Mouse (Mus musculus): ENCODE measurements at regions not wholly inside any gene's neighbourhood (a gene's known extent, or its start where the extent isn't known, plus 50 kb on each side); places are given as distances from the start of the nearest gene placed in this dataset.

DNA sequence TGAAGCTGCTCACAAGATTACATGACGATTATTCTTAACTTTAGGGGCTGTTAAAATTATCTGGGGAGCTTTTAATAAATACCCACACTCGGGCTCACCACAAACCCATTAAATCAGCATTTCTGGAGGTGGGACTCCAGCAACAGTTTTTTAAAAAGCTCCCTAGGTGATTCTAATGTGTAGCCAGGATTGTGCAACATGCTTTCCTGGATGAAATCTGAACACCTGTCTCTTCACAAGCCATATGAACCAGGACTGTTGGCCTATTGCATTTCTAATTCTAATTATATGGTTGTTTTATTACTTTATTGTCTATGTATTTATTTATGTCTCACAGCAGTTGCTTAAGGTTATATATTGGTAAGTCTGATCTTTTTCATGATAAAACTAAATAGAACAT, 84.1 kb upstream of the Hgf start:
- TF ChIP-seq CTCF (IDR thresholded peaks at IDR 0.05; ENCODE audit: low read depth, low read length) = no peak
- no peak for TF ChIP-seq POLR2A (IDR thresholded peaks at IDR 0.05; ENCODE audit: extremely low read depth, insufficient read depth, low read length)
